Mouse (Mus musculus): Measurements from ENCODE around the gene Pknox2. TPM values are rescaled to one million over a fixed set of nuclear protein-coding genes. Genes with fewer than 3 reads are reported as not detected.

Gene Pknox2
- total RNA-seq, 2 experiments from 2014 or later: not detected

DNA sequence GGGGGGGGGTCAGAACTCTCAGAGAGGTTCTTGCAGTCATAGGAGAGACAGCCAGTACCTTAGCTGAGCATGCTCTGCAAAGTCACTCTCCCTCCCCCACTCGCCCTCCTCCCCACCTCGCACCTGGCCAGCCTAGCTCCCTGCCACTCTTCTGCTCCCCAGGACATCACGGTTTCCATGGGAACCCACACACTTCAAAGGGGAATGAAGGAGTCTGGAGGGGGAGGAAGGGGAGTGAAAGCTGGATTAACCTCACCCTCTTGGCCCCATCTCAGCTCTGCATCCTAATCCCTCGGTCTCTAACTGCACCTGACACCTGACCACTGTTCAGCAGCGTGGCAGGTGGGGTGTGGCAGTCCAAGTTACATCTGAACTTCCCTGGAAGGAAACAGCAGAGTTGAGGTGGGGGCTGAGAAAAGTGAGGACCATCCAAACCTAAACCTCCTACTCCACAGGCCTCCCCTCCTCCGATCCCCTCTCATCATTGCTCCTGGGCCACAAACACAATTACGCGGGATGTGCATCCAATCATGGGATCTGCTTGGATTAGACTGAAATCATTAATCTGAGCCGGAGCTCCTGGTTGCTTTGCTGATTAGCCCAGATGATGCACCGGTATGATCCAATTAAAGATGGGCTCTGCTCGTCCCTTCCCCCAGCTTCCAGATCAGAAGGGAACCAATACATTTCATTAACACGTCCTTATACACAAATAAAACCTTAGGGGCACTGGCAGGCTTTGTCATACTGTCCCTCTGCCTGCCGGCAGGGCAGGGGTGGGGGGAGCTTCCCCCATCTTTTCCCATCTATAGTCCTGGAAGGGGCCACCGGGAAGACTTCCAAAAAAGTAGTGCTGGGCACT is 196.7 kb downstream of the Pknox2 start:
- no peak for ATAC-seq (replicated peaks; ENCODE audit: poor library complexity, severe bottlenecking)

- no peak for ATAC-seq (replicated peaks; ENCODE audit: poor library complexity, severe bottlenecking)
Measured at GRCm38 (mm10) chr9:36948181-36948580, 199.0 kb downstream of the Pknox2 start.

- ATAC-seq (replicated peaks; ENCODE audit: poor library complexity, severe bottlenecking): no peak
Measured at GRCm38 (mm10) chr9:36947056-36947694, 200.0 kb downstream of the Pknox2 start.

DNA sequence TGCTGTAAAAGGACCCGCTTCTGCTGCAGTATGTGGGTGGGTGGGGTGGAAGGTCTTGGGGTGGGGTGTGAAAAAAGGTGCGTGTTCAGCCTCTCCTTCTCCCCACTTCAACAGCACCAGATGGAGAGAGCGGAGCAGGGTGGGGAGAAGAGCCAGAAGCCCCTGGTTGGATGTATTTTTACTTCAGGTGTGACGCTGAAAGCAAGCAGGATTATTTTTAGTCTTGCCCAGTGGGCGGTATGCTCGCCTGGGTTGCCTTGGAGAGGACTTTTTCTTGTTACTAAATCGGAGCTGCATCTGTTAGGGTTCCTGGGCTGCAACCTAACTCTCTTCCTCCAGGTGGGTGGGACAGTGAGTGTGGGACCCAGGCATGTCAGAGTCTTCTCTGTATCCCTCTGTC is 202.4 kb downstream of the Pknox2 start:
- ATAC-seq (replicated peaks; ENCODE audit: poor library complexity, severe bottlenecking): no peak

GRCm38 (mm10) chr9:36942561-36942960 is 204.6 kb downstream of the Pknox2 start:
- ATAC-seq (replicated peaks; ENCODE audit: poor library complexity, severe bottlenecking): no peak

DNA sequence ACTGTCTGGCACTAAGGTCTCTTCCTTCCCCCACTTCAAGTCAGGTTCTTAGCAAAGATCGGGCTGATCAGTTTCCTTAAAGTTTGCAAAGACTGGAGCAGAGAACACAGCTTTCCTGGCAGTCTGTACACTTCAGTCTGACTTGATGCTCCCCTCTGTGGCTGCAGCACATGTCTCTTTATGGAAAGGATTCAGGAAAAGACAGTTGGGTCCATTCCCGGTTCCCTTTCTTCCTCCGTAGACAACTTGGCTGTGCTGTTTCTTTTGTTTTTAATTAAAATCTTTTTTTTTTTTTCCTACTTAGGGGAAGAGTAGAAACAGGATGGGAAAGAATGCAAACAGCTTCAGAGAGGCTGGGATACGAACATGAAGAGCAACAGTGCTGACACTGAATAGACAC is 205.1 kb downstream of the Pknox2 start:
- no peak for ATAC-seq (replicated peaks; ENCODE audit: poor library complexity, severe bottlenecking)

GRCm38 (mm10) chr9:36941565-36941964 is 205.6 kb downstream of the Pknox2 start:
- ATAC-seq (replicated peaks; ENCODE audit: poor library complexity, severe bottlenecking): no peak

DNA sequence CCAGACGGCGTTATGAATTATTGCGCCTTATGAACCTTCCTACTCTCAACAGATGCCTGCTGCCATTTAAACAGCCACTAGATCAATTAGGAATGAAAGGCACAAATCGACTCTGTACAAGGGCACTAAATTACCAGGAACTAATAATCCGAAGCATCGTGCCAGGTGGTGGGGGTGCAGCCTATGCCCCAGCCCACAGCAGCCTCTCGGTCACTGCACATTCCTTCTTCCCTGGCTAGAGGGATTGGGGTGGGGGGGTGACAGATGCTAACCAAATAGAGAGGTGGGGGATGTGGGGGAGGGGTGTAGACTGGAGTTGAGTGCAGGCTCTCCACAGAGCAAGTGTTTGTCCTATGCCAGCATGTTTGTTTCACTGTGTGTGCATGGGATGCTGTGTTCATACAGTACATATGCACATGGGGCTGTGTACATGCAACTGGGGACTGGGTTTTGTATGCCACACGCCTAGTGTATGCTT is 208.6 kb downstream of the Pknox2 start:
- ATAC-seq (replicated peaks; ENCODE audit: poor library complexity, severe bottlenecking): no peak

DNA sequence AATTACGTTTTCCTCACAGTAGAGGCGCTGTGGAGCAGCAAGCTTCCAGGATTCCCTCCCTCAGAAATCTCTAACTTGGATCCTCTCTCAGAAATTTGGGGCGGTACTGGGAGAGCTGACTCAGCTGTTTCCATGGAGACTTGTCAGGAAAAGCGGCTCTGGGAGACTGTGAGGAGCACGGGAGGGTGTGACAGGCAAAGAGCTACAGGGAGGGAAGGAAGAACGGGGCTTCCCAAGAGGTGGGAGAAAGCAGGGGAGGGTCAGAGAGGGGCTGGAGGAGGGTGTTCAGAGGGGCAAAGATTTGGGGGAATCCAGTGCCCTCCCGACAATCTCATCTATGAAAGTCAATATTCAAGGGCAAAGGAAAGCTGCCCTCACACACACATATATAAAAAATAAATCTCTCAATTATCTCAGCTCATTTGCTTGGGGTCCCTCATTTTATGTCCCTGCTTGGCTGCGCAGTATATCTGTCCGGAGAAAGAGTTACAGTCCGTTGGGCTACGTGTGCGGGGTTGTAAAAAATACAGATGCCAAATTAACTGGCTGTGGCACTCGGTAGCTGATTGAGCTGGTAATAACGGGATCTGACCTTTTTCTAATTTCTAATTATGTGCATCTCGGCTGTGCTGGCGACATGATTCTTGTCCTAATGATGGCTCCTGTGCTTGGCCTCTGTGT is 213.3 kb downstream of the Pknox2 start:
- no peak for ATAC-seq (replicated peaks; ENCODE audit: poor library complexity, severe bottlenecking)

DNA sequence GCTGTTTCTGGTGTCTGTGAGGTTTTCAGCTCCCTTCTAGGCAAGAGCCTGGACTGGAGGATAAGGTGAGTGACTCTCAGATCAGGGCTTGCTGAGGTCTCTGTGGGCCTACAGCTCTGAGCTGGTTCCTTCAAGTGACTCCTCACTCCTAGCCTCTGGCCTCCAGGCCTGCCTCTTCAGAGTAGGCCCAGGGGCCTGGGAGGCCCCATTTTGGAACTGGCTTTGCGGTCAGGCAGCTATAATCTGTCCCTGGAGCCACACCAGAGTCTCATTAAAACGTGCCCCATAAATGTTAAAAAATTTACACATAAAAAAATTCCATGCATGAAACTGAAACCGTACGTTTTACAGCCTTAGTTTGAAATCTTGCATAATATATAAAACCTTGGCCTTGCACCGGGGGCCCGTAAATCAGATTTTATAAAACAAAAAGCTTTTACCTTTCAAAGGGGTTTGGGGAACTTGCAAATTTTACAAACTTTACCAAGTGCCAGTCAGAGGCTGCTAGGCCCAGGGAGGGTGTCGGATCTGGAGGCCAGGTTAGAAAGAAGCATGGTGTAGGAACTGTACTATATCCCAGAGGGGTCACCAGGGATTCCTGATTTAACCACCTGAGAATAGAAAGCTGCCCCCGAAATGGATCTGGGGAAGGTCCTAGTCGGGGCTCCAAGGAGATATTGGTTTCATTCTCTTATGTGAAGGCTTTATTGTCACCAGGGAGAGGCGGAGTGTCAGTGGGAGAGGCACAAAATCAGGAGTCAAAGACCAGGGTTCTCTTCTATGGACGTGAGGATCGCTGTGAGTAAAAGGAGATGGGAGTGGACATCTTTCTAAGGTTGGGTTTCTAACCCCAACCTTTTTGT is 214.0 kb downstream of the Pknox2 start:
- ATAC-seq (replicated peaks; ENCODE audit: poor library complexity, severe bottlenecking): no peak

GRCm38 (mm10) chr9:36931657-36932056 is 215.6 kb downstream of the Pknox2 start:
- no peak for ATAC-seq (replicated peaks; ENCODE audit: poor library complexity, severe bottlenecking)

GRCm38 (mm10) chr9:36923753-36924152 is 223.5 kb downstream of the Pknox2 start:
- no peak for ATAC-seq (replicated peaks; ENCODE audit: poor library complexity, severe bottlenecking)

DNA sequence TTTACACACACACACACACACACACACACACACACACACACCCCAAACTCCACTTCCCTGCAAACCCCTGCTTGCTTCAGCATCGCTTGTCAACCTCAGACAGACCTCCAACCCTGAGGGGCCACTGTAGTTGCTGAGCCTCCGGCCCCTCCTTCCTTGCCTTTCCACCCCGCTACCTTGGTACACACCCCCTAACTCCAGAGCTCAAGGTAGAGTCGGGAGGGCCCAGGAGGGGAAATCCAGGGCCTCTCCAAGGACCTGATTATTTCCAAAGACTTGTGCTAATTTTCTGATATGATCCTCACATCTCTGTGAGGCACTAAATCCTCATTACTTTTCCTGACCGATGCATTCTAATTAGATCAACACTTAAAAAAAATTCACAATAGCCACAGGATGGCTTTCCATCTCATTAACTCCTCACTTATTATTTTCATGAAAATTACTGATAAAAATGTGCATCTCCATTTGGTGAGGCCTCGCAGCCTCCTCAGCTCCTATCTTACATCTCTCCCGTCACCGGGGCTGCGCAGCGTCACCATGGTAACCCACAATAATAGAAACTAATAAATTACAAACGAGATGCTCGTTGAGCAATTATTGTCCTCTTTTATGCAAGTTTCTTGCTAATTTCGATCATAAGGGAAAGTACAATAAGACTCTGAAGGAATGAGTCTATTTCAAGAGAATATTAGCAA is 225.3 kb downstream of the Pknox2 start:
- ATAC-seq (replicated peaks; ENCODE audit: poor library complexity, severe bottlenecking): no peak

DNA sequence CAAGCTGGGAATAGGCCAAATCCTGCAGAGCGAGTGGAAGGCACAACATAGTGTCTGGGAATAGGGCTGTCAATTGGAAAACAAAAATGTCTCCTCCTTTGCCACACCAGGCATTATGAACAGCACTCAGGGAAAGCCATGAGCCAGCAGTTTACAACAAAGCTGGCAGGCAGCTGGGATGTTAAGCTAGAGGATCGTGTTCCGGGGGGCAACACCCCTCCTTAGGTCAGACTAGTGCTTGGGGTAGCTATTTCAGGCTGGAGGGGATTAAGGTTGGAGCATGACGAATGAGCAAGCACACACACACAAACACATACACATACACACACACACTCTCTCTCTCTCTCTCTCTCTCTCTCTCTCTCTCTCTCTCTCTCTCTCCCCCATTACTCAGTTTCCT is 227.7 kb downstream of the Pknox2 start:
- ATAC-seq (replicated peaks; ENCODE audit: poor library complexity, severe bottlenecking): no peak

DNA sequence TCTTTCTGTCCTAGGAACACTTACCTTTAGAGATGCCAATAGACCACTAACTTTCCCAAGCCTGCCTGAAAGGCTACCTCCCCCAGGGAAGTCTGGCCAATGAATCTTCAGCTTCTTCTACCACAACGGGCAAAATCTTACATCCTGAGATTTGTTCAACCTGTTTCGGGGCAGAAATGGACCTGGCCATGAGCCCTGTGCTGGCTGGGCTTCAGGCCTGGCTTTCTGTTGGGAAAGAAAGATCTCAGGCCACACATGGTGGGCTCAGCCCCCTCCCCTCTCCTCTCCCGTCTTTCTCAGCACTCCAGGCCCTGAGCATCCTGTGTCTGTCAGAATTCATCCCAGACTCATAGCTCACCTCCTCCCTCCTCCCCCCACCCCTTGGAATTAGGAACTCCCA is 228.6 kb downstream of the Pknox2 start:
- no peak for ATAC-seq (replicated peaks; ENCODE audit: poor library complexity, severe bottlenecking)

DNA sequence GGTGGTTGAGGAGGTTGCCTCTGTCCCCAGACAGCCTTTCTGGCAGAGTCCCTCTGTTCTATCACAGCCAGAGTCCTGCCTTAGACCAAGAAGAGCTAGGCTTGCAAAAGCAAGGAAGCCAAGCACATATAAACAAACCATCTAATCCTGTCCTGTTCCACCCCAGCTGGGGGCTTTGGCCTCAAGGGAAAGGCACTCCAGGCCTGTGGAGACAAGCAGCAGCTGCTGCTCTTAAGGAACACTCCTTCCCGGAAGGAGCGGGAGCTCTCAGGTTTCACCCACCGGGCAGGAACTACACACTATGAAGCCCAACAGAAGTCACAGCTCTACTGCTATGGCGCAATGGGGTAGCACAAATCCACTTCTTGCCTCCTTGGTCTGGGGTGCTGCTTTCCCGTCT is 230.3 kb downstream of the Pknox2 start:
- no peak for ATAC-seq (replicated peaks; ENCODE audit: poor library complexity, severe bottlenecking)

- ATAC-seq (replicated peaks; ENCODE audit: poor library complexity, severe bottlenecking): peak; percentile 93
Measured at GRCm38 (mm10) chr9:36916362-36916761, 230.8 kb downstream of the Pknox2 start.

DNA sequence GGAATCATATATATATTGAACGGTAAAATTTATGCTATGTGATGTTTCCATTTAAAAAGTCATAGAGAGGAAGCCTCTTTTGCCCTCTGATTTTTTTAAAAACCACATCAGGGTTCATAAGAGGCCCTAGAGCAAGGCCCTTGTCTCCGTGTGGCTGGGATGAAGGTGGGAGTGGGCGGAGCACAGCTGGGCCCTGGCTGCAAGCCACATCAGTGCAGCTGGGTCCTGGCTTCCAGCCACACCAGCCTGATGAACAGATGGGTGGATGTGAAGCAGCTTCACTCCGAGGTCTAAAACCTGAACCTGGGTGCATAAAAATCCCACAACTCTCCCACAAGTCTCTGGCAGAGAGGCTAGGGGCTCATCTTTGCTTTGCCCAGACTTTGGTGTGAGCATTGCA is 241.8 kb downstream of the Pknox2 start:
- ATAC-seq (replicated peaks; ENCODE audit: poor library complexity, severe bottlenecking): no peak

DNA sequence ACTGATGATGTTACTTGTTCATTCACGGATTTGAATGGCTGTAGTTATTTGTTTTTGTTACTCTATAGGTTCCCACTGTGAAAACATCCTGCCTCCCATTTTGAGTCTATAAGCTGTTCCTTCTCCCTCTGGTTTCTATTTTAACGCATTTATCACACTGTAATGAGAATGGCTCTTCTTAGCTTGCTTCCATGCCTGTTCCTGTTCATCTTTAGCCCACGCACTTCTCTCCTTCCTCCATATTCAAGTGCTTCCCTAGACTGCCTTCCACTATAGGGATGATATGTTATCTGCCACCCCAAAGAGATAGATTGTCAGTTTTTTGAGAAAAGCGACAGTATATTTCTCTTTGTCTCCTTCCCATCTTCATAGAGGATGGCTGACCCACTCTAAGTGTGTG is 246.7 kb downstream of the Pknox2 start:
- no peak for ATAC-seq (replicated peaks; ENCODE audit: poor library complexity, severe bottlenecking)

DNA sequence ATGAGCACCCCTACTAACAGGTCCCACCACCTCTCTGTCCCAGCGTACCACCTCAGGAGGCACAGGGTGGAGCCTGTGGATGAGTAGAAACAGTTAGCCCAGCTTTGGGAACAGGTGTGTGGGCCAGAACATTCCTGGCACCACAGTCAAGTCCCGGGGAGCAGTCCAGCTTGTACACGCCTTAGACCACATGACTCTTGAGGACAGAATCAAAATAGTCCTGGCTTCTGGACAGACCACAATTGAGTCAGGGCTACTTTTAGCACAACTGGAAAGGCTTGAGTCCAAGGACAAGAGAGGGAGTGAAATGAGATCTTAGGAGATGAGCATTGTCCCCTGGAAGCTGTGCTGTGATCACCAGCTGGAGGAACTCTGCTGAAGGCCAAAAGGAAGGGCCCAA is 248.6 kb downstream of the Pknox2 start:
- no peak for ATAC-seq (replicated peaks; ENCODE audit: poor library complexity, severe bottlenecking)

All from granulocyte monocyte progenitor cell, adult 5-6 weeks (primary cell).